Mouse (Mus musculus): ENCODE data around the gene Myh9.

The Myh9 gene

GRCm38 (mm10) chr15:77867231-77867968 is 25.4 kb upstream of the Myh9 start:
- in situ Hi-C loops (cut with MboI, MseI) = loop anchor here in 1 of 2 experiments (10.0 kb wide), 1 partner anchor 987 kb away; the partner anchor contains the start of gene Lgals2

- in situ Hi-C loops (cut with MboI, MseI) = loop anchor here in 1 of 2 experiments (10.0 kb wide), 1 partner anchor 988 kb away; the partner anchor contains the start of gene Lgals2
Observed at GRCm38 (mm10) chr15:77866583-77867220, 24.7 kb upstream of the Myh9 start.

GRCm38 (mm10) chr15:77864063-77864758 is 22.2 kb upstream of the Myh9 start:
- in situ Hi-C loops (cut with MboI, MseI) = loop anchor here in 1 of 2 experiments (10.0 kb wide), 1 partner anchor 991 kb away; the partner anchor contains the start of gene Lgals2

DNA sequence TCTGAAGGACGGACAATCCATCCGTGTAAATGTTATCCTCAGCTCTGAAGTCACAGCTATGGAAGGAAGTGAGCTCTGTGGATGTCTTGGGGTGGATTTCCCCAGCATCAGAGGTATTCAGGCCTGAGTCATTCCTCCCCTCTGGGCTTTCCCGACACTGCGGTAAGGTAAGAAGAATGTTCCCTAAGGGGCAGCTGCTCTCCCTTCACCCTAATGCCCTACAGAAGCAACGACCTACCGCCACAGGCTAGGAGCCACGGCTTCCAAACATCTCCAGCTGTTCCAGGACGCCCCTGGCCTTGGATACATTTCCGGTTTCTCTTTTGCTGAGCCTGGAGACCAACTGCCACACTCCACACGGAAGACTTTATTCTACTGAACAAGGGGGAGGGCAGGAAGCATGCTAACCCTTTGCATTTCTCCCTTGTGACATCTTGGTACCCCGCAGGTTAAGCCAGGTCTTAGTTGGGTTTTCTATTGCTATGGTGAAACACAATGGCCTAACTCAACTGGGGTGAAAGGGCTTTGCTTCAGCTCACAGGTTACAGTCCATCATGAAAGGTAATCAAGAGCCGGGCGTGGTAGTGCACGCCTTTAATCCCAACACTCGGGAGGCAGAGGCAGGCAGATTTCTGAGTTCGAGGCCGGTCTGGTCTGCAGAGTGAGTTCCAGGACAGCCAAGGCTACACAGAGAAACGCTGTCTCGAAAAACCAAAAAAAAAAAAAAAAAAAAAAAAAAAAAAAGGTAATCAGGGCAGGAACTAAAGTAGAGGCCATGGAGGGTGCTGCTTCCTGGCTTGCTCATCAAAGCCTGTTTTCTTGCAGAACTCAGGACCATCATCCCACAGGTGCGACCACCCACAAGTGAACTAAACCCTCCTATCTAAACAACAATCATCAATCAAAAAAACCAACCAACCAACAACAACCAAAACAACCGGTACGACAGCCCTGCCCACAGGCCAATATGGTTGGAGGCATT is 21.3 kb upstream of the Myh9 start:
- in situ Hi-C loops (cut with MboI, MseI) = loop anchor here in 1 of 2 experiments (10.0 kb wide), 1 partner anchor 992 kb away; the partner anchor contains the start of gene Lgals2

- in situ Hi-C loops (cut with MboI, MseI) = loop anchor here in 1 of 2 experiments (10.0 kb wide), 1 partner anchor 995 kb away; the partner anchor contains the start of gene Lgals2
Observed at GRCm38 (mm10) chr15:77860081-77860665, 18.2 kb upstream of the Myh9 start.

DNA sequence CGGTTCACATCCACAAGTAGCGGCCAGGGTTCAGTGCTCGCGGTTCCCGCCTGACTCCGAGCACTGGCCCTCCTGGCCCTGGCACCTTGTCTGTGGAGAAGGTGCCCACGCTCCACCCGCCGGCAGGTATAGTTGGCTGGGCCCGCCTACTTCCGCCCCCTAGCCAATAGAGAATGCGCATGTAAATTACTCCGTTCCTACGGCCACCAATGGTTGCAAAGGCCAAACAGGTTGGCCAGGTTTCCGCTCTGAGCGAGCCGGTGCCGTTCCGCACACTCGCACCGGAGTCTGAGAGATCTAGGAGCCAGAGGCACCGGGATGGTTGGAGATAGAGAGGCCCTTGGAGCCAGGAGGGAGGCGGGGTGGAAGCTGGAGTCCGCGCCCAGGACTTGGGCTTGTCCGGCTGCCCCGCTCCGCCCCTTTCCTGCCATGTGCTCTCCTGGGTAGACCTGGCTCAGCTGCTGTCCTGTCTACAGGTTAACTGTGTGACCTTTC is 15.7 kb upstream of the Myh9 start:
- in situ Hi-C loops (cut with MboI, MseI) = loop anchor here in 1 of 2 experiments (5.0 to 10.0 kb wide), 2 partner anchors 65 to 1747 kb away; partner anchors contain the start of gene Dmc1

- in situ Hi-C loops (cut with MboI, MseI) = loop anchor here in 1 of 2 experiments (5.0 to 10.0 kb wide), 2 partner anchors 66 to 1748 kb away; partner anchors contain the start of gene Dmc1
Observed at GRCm38 (mm10) chr15:77856541-77856940, 14.6 kb upstream of the Myh9 start.

DNA sequence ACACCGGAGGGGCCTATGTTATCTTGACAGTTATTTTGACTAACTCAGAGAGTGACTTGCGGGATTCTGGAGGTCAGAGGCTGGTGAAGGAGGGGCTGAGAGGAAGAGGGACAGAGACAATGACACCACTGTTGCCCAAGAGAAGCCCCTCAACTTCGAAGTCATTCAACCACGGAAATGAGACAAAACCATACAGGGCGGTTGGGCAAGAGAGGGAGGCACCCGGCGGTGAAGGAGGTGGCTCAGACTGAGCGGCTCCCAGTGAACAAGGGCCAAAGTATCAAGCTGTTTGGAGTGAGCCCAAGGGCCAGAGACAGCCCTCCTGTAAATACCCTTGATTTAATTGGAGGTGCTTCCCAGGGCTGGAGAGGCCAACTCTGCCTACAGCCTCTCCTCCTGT is 13.3 kb upstream of the Myh9 start:
- in situ Hi-C loops (cut with MboI, MseI) = loop anchor here in 1 of 2 experiments (5.0 to 10.0 kb wide), 2 partner anchors 67 to 1750 kb away; partner anchors contain the start of gene Dmc1

- in situ Hi-C loops (cut with MboI, MseI) = loop anchor here in 1 of 2 experiments (10.0 kb wide), 1 partner anchor 1753 kb away; the partner anchor contains the start of gene Dmc1
Observed at GRCm38 (mm10) chr15:77852001-77852400, 10.0 kb upstream of the Myh9 start.

GRCm38 (mm10) chr15:77851136-77851535 is 9.2 kb upstream of the Myh9 start:
- in situ Hi-C loops (cut with MboI, MseI) = loop anchor here in 1 of 2 experiments (10.0 kb wide), 1 partner anchor 1754 kb away; the partner anchor contains the start of gene Dmc1

DNA sequence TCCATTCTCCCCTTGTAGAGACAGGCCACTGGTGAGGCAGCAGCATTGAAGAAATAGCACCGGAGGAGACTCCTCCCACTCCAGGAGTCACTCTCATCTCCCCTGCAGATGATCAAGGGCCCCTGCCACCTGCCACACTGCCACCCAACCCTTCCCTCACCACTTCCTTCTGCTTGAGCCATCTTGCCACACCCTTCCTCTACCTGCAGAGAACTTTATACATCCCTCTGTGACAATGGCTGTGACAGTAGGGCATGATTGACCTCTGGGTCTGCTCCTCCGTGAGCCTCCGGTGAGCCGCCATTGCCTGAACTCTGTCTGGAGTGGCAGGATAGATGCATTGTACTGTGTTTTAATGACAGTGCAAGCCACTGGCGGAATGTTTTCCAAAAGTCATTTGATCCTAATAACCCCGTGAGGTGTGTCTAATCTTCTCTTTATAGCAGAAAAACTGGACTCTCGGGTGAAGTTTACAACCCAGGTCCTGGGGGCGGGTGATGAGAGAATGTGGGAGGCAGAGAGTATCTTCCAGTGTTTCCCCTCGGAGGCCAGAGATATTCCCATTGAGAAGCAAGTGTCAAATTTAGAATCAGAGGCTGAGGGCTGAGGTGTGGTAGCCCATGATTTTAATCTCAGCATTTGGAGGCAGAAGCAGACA is 7.7 kb upstream of the Myh9 start:
- in situ Hi-C loops (cut with MboI, MseI) = loop anchor here (10.0 to 25.0 kb wide), 2 partner anchors 1087 to 1755 kb away; partner anchors contain the start of gene Dmc1 (in 1 of the 2)

- in situ Hi-C loops (cut with MboI, MseI) = loop anchor here in 1 of 2 experiments (25.0 kb wide), 1 partner anchor 1087 kb away; no protein-coding TSS in a partner anchor
Observed at GRCm38 (mm10) chr15:77849039-77849436, 7.1 kb upstream of the Myh9 start.

DNA sequence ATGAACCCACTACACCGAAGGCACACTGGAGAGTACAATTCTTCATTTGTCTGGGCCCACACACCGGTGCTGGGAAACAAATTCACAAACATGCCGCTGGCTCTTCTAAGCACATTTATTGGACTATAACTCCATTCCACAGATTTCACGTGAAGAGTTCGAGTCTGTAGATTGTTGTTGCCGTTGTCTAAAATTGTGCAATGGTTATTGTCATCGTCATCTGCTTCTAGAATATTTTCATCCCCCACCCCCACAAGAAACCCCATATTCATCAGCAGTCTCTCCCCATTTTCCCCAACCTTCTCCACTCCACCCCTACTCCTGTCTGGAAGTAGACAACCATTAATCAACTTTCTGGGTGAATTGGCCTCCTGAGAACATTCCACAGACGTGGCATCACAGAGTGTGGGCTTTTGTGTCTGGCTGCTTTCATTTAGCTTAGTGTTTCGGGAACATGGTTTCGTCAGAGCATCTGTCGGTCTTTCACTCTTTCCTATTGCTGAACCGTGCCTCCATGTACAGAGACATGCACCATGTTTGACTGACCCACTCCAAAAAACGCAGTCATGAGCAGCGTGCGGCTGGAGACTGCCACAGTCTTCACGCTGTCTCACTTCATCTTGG is 6.6 kb upstream of the Myh9 start:
- in situ Hi-C loops (cut with MboI, MseI) = loop anchor here in 1 of 2 experiments (25.0 kb wide), 1 partner anchor 1086 kb away; no protein-coding TSS in a partner anchor

GRCm38 (mm10) chr15:77847826-77848225 is 5.9 kb upstream of the Myh9 start:
- in situ Hi-C loops (cut with MboI, MseI) = loop anchor here in 1 of 2 experiments (25.0 kb wide), 1 partner anchor 1086 kb away; no protein-coding TSS in a partner anchor

DNA sequence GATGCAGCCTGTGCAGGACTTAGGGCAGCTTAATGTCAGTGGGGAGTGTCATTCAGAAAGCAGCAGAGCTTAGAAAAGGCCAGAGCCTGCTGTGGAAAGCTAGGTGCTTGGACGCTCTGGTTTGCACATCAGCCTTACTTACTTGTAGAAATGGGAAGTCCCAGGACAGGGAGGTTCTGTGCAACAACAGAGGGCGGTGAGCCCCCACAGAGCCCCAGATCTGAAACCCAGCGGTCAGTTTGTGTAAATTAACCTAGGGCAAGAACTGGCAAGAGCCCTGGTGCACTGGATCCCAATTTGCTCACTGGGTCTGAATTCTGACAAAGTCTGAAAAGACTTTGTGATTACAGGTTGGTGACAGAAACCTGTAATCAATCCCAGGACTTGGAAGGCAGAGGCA is 5.1 kb upstream of the Myh9 start:
- in situ Hi-C loops (cut with MboI, MseI) = loop anchor here in 1 of 2 experiments (25.0 kb wide), 1 partner anchor 1085 kb away; no protein-coding TSS in a partner anchor

DNA sequence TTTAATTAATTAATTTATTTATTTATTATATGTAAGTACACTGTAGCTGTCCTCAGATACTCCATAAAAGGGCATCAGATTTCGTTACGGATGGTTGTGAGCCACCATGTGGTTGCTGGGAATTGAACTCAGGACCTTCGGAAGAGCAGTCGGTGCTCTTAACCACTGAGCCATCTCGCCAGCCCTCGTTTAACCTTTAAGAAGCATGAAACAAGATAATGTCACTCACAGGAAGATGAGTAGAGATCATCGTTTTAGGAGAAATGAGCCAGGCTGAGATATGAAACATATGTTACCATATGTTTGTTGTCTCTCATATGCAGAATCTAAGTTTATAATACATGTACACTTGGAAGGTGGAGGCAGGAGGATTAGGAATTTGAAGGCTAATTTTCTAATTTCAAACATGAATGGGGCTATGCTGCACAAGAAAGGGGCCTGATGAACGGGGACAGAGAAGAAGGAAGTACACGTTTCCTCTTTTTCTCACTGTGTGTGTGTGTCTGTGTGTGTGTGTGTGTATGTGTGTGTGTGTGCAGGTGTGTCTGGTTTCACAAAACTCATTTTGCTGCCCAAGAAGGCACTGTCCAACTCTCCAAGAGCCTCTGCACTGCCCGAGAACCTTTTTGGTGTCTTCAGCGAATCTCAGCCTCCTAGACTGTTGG is 4.1 kb upstream of the Myh9 start:
- in situ Hi-C loops (cut with MboI, MseI) = loop anchor here in 1 of 2 experiments (25.0 kb wide), 1 partner anchor 1084 kb away; no protein-coding TSS in a partner anchor

- in situ Hi-C loops (cut with MboI, MseI) = loop anchor here in 1 of 2 experiments (5.0 to 25.0 kb wide), 2 partner anchors 43 to 1083 kb away; no protein-coding TSS in a partner anchor
Observed at GRCm38 (mm10) chr15:77844955-77845635, 3.1 kb upstream of the Myh9 start.

Measured in T-helper 17 cell (primary cell).